Mouse (Mus musculus) CD4-positive helper T cell, adult 2 months (primary cell): ENCODE measurements at regions not wholly inside any gene's neighbourhood (a gene's known extent, or its start where the extent isn't known, plus 50 kb on each side); places are given as distances from the start of the nearest gene placed in this dataset.

Source experiments
- DNase-seq: peaks from one replicate; pipeline ENCODE4 v3.0.0-alpha.2; 2012; ENCODE audit warnings: low read depth, missing footprints, low spot score

- DNase-seq, result no peak
Measured at GRCm38 (mm10) chr9:43929312-43930036, 113.7 kb upstream of the Thy1 start.

GRCm38 (mm10) chr9:43930037-43930404 is 113.2 kb upstream of the Thy1 start:
- DNase-seq, result no peak

GRCm38 (mm10) chr9:43930476-43930875 is 112.7 kb upstream of the Thy1 start:
- no peak for DNase-seq

GRCm38 (mm10) chr9:43934012-43934690 is 109.0 kb upstream of the Thy1 start:
- no peak for DNase-seq

GRCm38 (mm10) chr9:43934691-43935064 is 108.5 kb upstream of the Thy1 start:
- no peak for DNase-seq

GRCm38 (mm10) chr9:43939336-43939735 is 103.8 kb upstream of the Thy1 start:
- no peak for DNase-seq

- no peak for DNase-seq
Measured at GRCm38 (mm10) chr9:43942147-43942546, 101.0 kb upstream of the Thy1 start.

- DNase-seq, result no peak
Measured at GRCm38 (mm10) chr9:43943522-43943921, 99.7 kb upstream of the Thy1 start.

- DNase-seq, result no peak
Measured at GRCm38 (mm10) chr9:43944816-43945741, 98.1 kb upstream of the Thy1 start.

- no peak for DNase-seq
Measured at GRCm38 (mm10) chr9:43945997-43946649, 97.1 kb upstream of the Thy1 start.

GRCm38 (mm10) chr9:43947089-43947488 is 96.1 kb upstream of the Thy1 start:
- no peak for DNase-seq

GRCm38 (mm10) chr9:43947490-43948150 is 95.6 kb upstream of the Thy1 start:
- no peak for DNase-seq

- no peak for DNase-seq
Measured at GRCm38 (mm10) chr9:43953128-43953527, 90.1 kb upstream of the Thy1 start.

GRCm38 (mm10) chr9:43959541-43959940 is 83.6 kb upstream of the Thy1 start:
- peak; percentile 17 for DNase-seq

- DNase-seq, result no peak
Measured at GRCm38 (mm10) chr9:43961431-43961830, 81.8 kb upstream of the Thy1 start.

GRCm38 (mm10) chr9:43965171-43965570 is 78.0 kb upstream of the Thy1 start:
- DNase-seq, result no peak

GRCm38 (mm10) chr9:43965811-43966210 is 77.4 kb upstream of the Thy1 start:
- DNase-seq, result no peak

- no peak for DNase-seq
Measured at GRCm38 (mm10) chr9:43970043-43970795, 73.0 kb upstream of the Thy1 start.

GRCm38 (mm10) chr9:43970858-43971257 is 72.3 kb upstream of the Thy1 start:
- DNase-seq, result no peak

GRCm38 (mm10) chr9:43972290-43972689 is 70.9 kb upstream of the Thy1 start:
- peak; percentile 59 for DNase-seq
